Mouse (Mus musculus): ENCODE measurements around the gene Dgkz. TPM values are rescaled to one million over a fixed set of nuclear protein-coding genes. Genes with fewer than 3 reads are reported as not detected.

Dgkz gene
- polyA plus RNA-seq, 1 experiment from 2014 or later: 32.1 TPM

GRCm38 (mm10) chr2:91931328-91932159 lies 44.1 kb downstream of the Dgkz start:
- ATAC-seq (replicated peaks; ENCODE audit: low FRiP score, low read depth) (peak; percentile 59), DNase-seq (ENCODE audit: low spot score) (peak; percentile 82)
- WGBS: 3% methylated on average over 49 of the region's 50 CpGs
- TF ChIP-seq CTCF (IDR thresholded peaks at IDR 0.05; ENCODE audit: low read depth): no peak; the same call in 1 of the 2 replicates
- peak overlapping the region; percentile 70 for H3K4me2 ChIP-seq (ENCODE audit: low read length)
- peak overlapping the region; percentile 87 for H3K27ac ChIP-seq
- peaks cover 23% of the 10 kb centered on the region for H3K36me3 ChIP-seq (ENCODE audit: insufficient read depth, low read length)
- peak overlapping the region; percentile 55 for H3K4me3 ChIP-seq (replicated peaks; ENCODE audit: low read depth, low read length)
- H3K9me3 ChIP-seq (replicated peaks; ENCODE audit: low read length): no peaks in the 10 kb centered on the region
- H3K27me3 ChIP-seq (ENCODE audit: insufficient read depth, low read length): no peaks in the 10 kb centered on the region
- peak overlapping the region; percentile 79 for H3K9ac ChIP-seq (ENCODE audit: low read depth, low read length)
- H3K4me1 ChIP-seq (replicated peaks; ENCODE audit: insufficient read depth, low read length): peaks cover 18% of the 10 kb centered on the region; the same call in 1 of the 2 replicates

GRCm38 (mm10) chr2:91930761-91931291 lies 44.8 kb downstream of the Dgkz start:
- 12% methylated on average over 23 of the region's 23 CpGs for WGBS
- DNase-seq (ENCODE audit: low spot score): no peak

GRCm38 (mm10) chr2:91929936-91930335 lies 45.7 kb downstream of the Dgkz start:
- Histone ChIP-seq H3K4me2 (ENCODE audit: low read length) (peak overlapping the region; percentile 70), H3K4me3 (replicated peaks; ENCODE audit: low read depth, low read length) (peak overlapping the region; percentile 55), H3K4me1 (replicated peaks; ENCODE audit: insufficient read depth, low read length) (peaks cover 18% of the 10 kb centered on the region; the same call in 1 of the 2 replicates), H3K9me3 (replicated peaks; ENCODE audit: low read length) (no peaks in the 10 kb centered on the region), H3K9ac (ENCODE audit: low read depth, low read length) (no peak overlapping the region), H3K27me3 (ENCODE audit: insufficient read depth, low read length) (no peaks in the 10 kb centered on the region), H3K36me3 (ENCODE audit: insufficient read depth, low read length) (0 out of 2 replicates have a peak, but pooled peaks cover 8% of the 10 kb centered on the region), H3K27ac (no peak overlapping the region)
- WGBS: 18% methylated on average over 11 of the region's 12 CpGs
- TF ChIP-seq CTCF (IDR thresholded peaks at IDR 0.05; ENCODE audit: low read depth): peak; percentile 84
- ATAC-seq (replicated peaks; ENCODE audit: low FRiP score, low read depth) (no peak), DNase-seq (ENCODE audit: low spot score) (peak; percentile 83)

More at GRCm38 (mm10) chr2:91930761-91931291, 44.8 kb downstream of the Dgkz start:
- Histone ChIP-seq H3K36me3 (ENCODE audit: insufficient read depth, low read length) (peaks cover 16% of the 10 kb centered on the region; the same call in 1 of the 2 replicates), H3K27me3 (ENCODE audit: insufficient read depth, low read length) (no peaks in the 10 kb centered on the region), H3K4me3 (replicated peaks; ENCODE audit: low read depth, low read length) (peak overlapping the region; percentile 55), H3K9me3 (replicated peaks; ENCODE audit: low read length) (no peaks in the 10 kb centered on the region), H3K4me2 (ENCODE audit: low read length) (peak overlapping the region; percentile 70), H3K9ac (ENCODE audit: low read depth, low read length) (peak overlapping the region; percentile 79), H3K4me1 (replicated peaks; ENCODE audit: insufficient read depth, low read length) (peaks cover 18% of the 10 kb centered on the region; the same call in 1 of the 2 replicates), H3K27ac (peak overlapping the region; percentile 87)
- no peak; the same call in 1 of the 2 replicates for TF ChIP-seq CTCF (IDR thresholded peaks at IDR 0.05; ENCODE audit: low read depth)
- ATAC-seq (replicated peaks; ENCODE audit: low FRiP score, low read depth): 0 out of 2 replicates have a peak, but pooled peaks have one; percentile 3

- no peak overlapping the region for H3K9ac ChIP-seq (ENCODE audit: low read depth, low read length)
- no peak for DNase-seq (ENCODE audit: low spot score)
- ATAC-seq (replicated peaks; ENCODE audit: low FRiP score, low read depth): no peak
- H3K9me3 ChIP-seq (replicated peaks; ENCODE audit: low read length): no peaks in the 10 kb centered on the region
- TF ChIP-seq CTCF (IDR thresholded peaks at IDR 0.05; ENCODE audit: low read depth): no peak
- H3K36me3 ChIP-seq (ENCODE audit: insufficient read depth, low read length): 0 out of 2 replicates have a peak, but pooled peaks cover 4% of the 10 kb centered on the region
- no peak overlapping the region for H3K4me3 ChIP-seq (replicated peaks; ENCODE audit: low read depth, low read length)
- no peak overlapping the region for H3K4me2 ChIP-seq (ENCODE audit: low read length)
- WGBS: 58% methylated on average over 3 of the region's 3 CpGs
- no peak overlapping the region for H3K27ac ChIP-seq
- H3K27me3 ChIP-seq (ENCODE audit: insufficient read depth, low read length): 0 out of 2 replicates have a peak, but pooled peaks cover 5% of the 10 kb centered on the region
- peaks cover 18% of the 10 kb centered on the region; the same call in 1 of the 2 replicates for H3K4me1 ChIP-seq (replicated peaks; ENCODE audit: insufficient read depth, low read length)
These were observed 46.2 kb downstream of the Dgkz start for GRCm38 (mm10) chr2:91929455-91929854.

GRCm38 (mm10) chr2:91928534-91929350 lies 46.9 kb downstream of the Dgkz start:
- Histone ChIP-seq H3K4me1 (replicated peaks; ENCODE audit: insufficient read depth, low read length) (peaks cover 18% of the 10 kb centered on the region; the same call in 1 of the 2 replicates), H3K4me3 (replicated peaks; ENCODE audit: low read depth, low read length) (no peak overlapping the region), H3K27ac (no peak overlapping the region), H3K27me3 (ENCODE audit: insufficient read depth, low read length) (peaks cover 8% of the 10 kb centered on the region; the same call in 1 of the 2 replicates), H3K4me2 (ENCODE audit: low read length) (no peak overlapping the region), H3K9me3 (replicated peaks; ENCODE audit: low read length) (no peaks in the 10 kb centered on the region), H3K36me3 (ENCODE audit: insufficient read depth, low read length) (0 out of 2 replicates have a peak, but pooled peaks cover 4% of the 10 kb centered on the region), H3K9ac (ENCODE audit: low read depth, low read length) (no peak overlapping the region)
- WGBS: 78% methylated on average over 23 of the region's 23 CpGs
- DNase-seq (ENCODE audit: low spot score): no peak
- no peak for ATAC-seq (replicated peaks; ENCODE audit: low FRiP score, low read depth)
- TF ChIP-seq CTCF (IDR thresholded peaks at IDR 0.05; ENCODE audit: low read depth): no peak

Data from kidney, postnatal 0 days (tissue).